Mouse (Mus musculus): ENCODE results near the gene Tbr1. TPM values are rescaled to one million over a fixed set of nuclear protein-coding genes. Genes with fewer than 3 reads are reported as not detected.

Tbr1 gene
- polyA plus RNA-seq, 1 experiment from 2014 or later = not detected

DNA sequence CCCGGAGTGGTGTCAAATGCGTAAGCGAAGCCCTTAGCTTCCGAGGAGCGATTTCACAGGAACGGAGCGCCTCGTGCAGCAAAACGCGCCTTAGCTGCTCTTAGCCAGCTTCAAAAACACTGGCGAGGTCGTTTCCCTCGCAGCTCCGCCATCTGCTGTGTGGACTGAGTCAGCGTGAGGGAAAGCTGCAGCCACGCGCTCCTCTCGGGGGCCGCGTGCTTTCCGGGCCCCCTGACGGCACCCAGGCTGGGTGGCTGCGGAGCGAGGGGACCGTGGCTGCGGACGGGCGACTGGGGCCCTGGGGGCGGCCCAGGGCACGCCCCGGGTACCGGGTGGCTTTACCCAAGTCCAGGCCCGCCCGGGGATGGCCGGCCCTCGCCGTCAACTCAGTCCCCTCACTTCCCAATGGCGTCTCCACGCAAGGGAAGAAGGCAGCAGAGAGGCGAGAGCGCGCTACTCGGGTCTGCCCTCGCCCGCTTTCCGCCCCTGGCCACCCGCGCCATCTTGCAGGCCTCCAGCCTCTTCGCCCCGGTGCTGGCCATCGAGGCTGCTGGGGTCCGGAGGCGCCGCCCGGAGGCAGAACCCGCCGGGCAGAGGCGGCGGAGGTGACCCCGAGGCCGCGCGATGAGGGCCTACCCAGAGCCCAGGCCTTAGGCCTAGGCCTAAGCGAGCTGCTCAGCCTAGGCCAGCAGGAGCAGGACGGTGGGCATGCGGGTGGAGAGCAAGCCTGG, 13.0 kb downstream of the Tbr1 start:
- peak; percentile 13; the same call in 1 of the 2 replicates for ATAC-seq (ENCODE audit: low read depth)
- peaks cover 8% of the 10 kb centered on the region for H3K4me1 ChIP-seq (ENCODE audit: control insufficient read depth, low read depth, low read length)
- H3K9ac ChIP-seq (ENCODE audit: low read depth, low read length) = no peak overlapping the region
- H3K27ac ChIP-seq (ENCODE audit: low read length) = no peak overlapping the region
- no peaks in the 10 kb centered on the region for H3K36me3 ChIP-seq (ENCODE audit: control insufficient read depth, insufficient read depth)
- peak overlapping the region; percentile 64 for H3K4me2 ChIP-seq (ENCODE audit: low read depth, low read length)
- H3K9me3 ChIP-seq (replicated peaks; ENCODE audit: control insufficient read depth, low read length) = no peaks in the 10 kb centered on the region
- WGBS (ENCODE audit: insufficient replicate concordance) = 16% methylated on average over 58 of the region's 66 CpGs
- H3K27me3 ChIP-seq (ENCODE audit: control insufficient read depth, insufficient read depth, low read depth, low read length) = peaks cover 67% of the 10 kb centered on the region
- peak overlapping the region; percentile 47 for H3K4me3 ChIP-seq (ENCODE audit: low read depth, low read length)

DNA sequence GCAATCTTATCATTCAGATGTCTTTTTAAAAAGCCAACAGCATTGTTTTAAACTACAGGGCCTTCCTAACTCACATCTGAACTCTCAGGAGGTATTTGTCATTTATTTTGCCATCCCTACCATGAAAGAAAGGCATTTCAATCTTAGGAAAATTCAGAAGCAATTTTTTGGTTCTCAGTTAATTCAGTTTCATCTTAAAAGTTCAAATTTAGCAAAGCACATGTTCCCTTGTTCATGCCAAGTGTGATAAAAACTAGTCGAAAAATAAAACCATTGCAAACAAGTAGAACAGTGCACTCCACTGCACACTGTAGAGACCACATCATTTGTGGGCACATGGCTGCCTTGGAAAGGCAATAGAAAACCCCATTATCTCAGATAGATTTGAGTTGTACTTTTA, 15.5 kb downstream of the Tbr1 start:
- Histone ChIP-seq H3K27me3 (ENCODE audit: control insufficient read depth, insufficient read depth, low read depth, low read length) (peaks cover 43% of the 10 kb centered on the region), H3K9me3 (replicated peaks; ENCODE audit: control insufficient read depth, low read length) (no peaks in the 10 kb centered on the region), H3K27ac (ENCODE audit: low read length) (no peak overlapping the region), H3K9ac (ENCODE audit: low read depth, low read length) (no peak overlapping the region), H3K36me3 (ENCODE audit: control insufficient read depth, insufficient read depth) (no peaks in the 10 kb centered on the region), H3K4me3 (ENCODE audit: low read depth, low read length) (no peak overlapping the region), H3K4me2 (ENCODE audit: low read depth, low read length) (no peak overlapping the region), H3K4me1 (ENCODE audit: control insufficient read depth, low read depth, low read length) (peaks cover 8% of the 10 kb centered on the region)
- 49% methylated on average over 1 of the region's 1 CpGs for WGBS (ENCODE audit: insufficient replicate concordance)
- no peak for ATAC-seq (ENCODE audit: low read depth)

DNA sequence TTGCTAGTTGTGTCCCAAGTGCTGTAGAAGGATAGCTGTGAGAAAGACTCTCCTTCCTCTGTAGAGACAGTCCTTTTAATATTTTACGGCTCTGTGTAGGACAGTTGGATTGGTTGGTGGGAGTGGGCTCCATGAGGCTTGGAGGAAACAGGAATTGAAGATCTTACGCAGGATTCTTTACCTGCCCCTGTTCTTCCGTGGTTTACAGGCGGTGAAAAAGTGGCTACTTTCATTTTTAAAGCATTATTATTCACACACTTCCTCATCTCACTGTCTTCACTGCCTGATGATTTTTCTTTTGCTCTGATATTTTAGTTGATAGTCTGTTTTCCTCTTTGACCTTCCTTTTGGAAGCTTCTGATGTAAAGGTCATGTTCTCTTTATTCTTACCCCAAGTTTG, 17.5 kb downstream of the Tbr1 start:
- Histone ChIP-seq H3K27me3 (ENCODE audit: control insufficient read depth, insufficient read depth, low read depth, low read length) (peaks cover 25% of the 10 kb centered on the region), H3K4me1 (ENCODE audit: control insufficient read depth, low read depth, low read length) (peaks cover 4% of the 10 kb centered on the region; the same call in 1 of the 2 replicates), H3K27ac (ENCODE audit: low read length) (no peak overlapping the region), H3K36me3 (ENCODE audit: control insufficient read depth, insufficient read depth) (no peaks in the 10 kb centered on the region), H3K9ac (ENCODE audit: low read depth, low read length) (no peak overlapping the region), H3K4me3 (ENCODE audit: low read depth, low read length) (no peak overlapping the region), H3K4me2 (ENCODE audit: low read depth, low read length) (no peak overlapping the region), H3K9me3 (replicated peaks; ENCODE audit: control insufficient read depth, low read length) (no peaks in the 10 kb centered on the region)
- ATAC-seq (ENCODE audit: low read depth) = no peak
- 37% methylated on average over 4 of the region's 4 CpGs for WGBS (ENCODE audit: insufficient replicate concordance)

DNA sequence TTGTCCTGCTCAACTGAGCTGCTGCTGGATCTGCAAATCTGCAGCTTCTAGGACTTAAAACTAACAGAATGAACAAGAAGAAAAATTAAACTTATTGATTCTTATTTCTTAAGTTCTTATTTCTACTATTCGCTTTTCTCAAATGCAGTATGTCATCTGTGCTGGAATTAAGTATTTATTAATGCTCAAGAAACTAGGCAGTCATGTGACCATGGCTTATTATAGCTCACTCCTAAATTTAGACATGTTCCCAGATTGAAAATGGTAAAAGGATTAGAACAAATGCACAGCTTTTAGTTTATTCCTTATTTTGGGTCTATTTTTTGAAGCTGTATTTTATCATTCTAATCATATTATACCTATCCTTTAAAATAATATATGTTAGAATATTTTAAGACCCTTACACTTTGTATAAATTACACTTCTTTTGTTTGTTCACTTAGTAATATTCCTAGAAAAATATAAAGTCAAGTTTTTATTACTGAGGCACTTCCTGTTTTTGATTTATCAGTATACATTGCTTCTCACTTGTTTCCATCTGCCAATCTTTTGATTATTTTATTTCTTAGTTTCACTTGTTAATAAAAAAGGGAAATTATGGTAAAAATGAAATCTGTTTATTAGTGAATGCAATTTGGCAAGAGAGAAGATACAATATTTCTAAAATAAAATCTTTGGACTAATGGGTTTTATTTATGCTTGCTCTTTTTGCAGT, 20.9 kb downstream of the Tbr1 start:
- ATAC-seq (ENCODE audit: low read depth) = no peak
- Histone ChIP-seq H3K9ac (ENCODE audit: low read depth, low read length) (no peak overlapping the region), H3K36me3 (ENCODE audit: control insufficient read depth, insufficient read depth) (no peaks in the 10 kb centered on the region), H3K27me3 (ENCODE audit: control insufficient read depth, insufficient read depth, low read depth, low read length) (peaks cover 5% of the 10 kb centered on the region; the same call in 1 of the 2 replicates), H3K4me3 (ENCODE audit: low read depth, low read length) (no peak overlapping the region), H3K4me2 (ENCODE audit: low read depth, low read length) (no peak overlapping the region), H3K9me3 (replicated peaks; ENCODE audit: control insufficient read depth, low read length) (no peaks in the 10 kb centered on the region), H3K27ac (ENCODE audit: low read length) (no peak overlapping the region), H3K4me1 (ENCODE audit: control insufficient read depth, low read depth, low read length) (no peaks in the 10 kb centered on the region)
- 59% methylated on average over 1 of the region's 1 CpGs for WGBS (ENCODE audit: insufficient replicate concordance)

DNA sequence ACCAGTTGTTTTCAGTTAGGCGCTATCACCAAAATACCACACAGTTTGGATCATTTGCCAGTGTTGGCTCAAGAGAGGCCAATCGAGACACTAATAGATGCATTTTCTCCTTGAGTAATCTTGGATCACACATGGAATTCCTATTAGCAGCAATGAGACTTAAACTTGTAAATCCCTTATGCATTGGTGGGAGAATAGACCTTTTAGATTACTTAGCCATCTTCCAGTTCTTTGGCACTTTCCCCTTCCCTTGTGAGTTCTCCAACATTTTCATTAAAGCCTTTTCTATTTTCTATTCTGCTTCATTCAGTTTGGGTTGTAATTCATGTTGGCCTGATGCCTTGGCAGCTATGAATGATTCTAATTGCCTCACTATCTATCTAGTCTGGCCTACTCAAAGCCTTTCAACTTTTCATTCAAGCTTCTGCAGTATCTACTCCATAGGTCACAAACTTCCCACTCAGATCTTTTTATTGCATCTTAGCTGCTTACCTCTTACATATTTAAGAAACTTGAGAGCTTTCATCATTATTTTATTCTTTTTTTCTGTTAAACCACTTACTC, 34.6 kb downstream of the Tbr1 start:
- Histone ChIP-seq H3K4me2 (ENCODE audit: low read depth, low read length) (no peak overlapping the region), H3K27me3 (ENCODE audit: control insufficient read depth, insufficient read depth, low read depth, low read length) (no peaks in the 10 kb centered on the region), H3K9me3 (replicated peaks; ENCODE audit: control insufficient read depth, low read length) (no peaks in the 10 kb centered on the region), H3K36me3 (ENCODE audit: control insufficient read depth, insufficient read depth) (no peaks in the 10 kb centered on the region), H3K4me1 (ENCODE audit: control insufficient read depth, low read depth, low read length) (no peaks in the 10 kb centered on the region), H3K9ac (ENCODE audit: low read depth, low read length) (no peak overlapping the region), H3K27ac (ENCODE audit: low read length) (no peak overlapping the region), H3K4me3 (ENCODE audit: low read depth, low read length) (no peak overlapping the region)
- ATAC-seq (ENCODE audit: low read depth) = no peak
- WGBS (ENCODE audit: insufficient replicate concordance) = 65% methylated on average over 2 of the region's 2 CpGs

Small RNA genes lying within 50 kb of the gene (microRNA-seq; reads per million reads assigned to microRNA genes)
- gene Gm22403 = not detected

Other genes starting within 250 kb of the Tbr1 start
- 17.3 and 20.4 TPM in 2 replicates for gene Tank, start 224.3 kb upstream of the Tbr1 start, polyA plus RNA-seq (2015; fragmentation: Nextera tagmentation; extraction: Ambion mirVana)
- gene Psmd14, start 91.2 kb upstream of the Tbr1 start, polyA plus RNA-seq (2015; fragmentation: Nextera tagmentation; extraction: Ambion mirVana) = 88.3 and 101 TPM in 2 replicates
- not detected in 2 replicates for gene Slc4a10, start 243.5 kb downstream of the Tbr1 start, polyA plus RNA-seq (2015; fragmentation: Nextera tagmentation; extraction: Ambion mirVana)